Mouse (Mus musculus) embryonic facial prominence, embryonic 15.5 days (tissue): ENCODE data around the gene Ripk3. TPM values are rescaled to one million over a fixed set of nuclear protein-coding genes. Genes with fewer than 3 reads are reported as not detected.
A peak's percentile ranks its signal among the peaks of the same experiment; 100 is the strongest.

Experiments
- ATAC-seq: fragments of 200-750 bp; cut with Nextera tagmentation; 2 replicates; pipeline ENCODE4 v1.8.0; 2017; ENCODE audit warnings: low read depth, moderate TSS enrichment; ENCODE audit not compliant: insufficient number of reproducible peaks, low FRiP score, low TSS enrichment
- H3K27ac ChIP-seq: fragments of 300-500 bp; sonication (generic); replicated peaks from 2 replicates; pipeline ENCODE4 v1.5.1; 2015; ENCODE audit warnings: mild to moderate bottlenecking, inconsistent platforms
- H3K27me3 ChIP-seq: fragments of 300-500 bp; sonication (generic); 2 replicates; pipeline ENCODE4 v1.6.1; 2015; ENCODE audit warnings: inconsistent platforms
- H3K36me3 ChIP-seq: fragments of 300-500 bp; sonication (generic); 2 replicates; pipeline ENCODE4 v1.6.1; 2015; ENCODE audit warnings: mild to moderate bottlenecking, inconsistent platforms
- H3K4me1 ChIP-seq: fragments of 300-500 bp; sonication (generic); 2 replicates; pipeline ENCODE4 v1.6.1; 2015; ENCODE audit warnings: inconsistent platforms
- H3K4me2 ChIP-seq: fragments of 300-500 bp; sonication (generic); replicated peaks from 2 replicates; pipeline ENCODE4 v1.6.1; 2015; ENCODE audit warnings: mild to moderate bottlenecking, inconsistent platforms
- H3K4me3 ChIP-seq: fragments of 300-500 bp; sonication (generic); replicated peaks from 2 replicates; pipeline ENCODE4 v1.5.1; 2015; ENCODE audit warnings: mild to moderate bottlenecking, inconsistent platforms
- H3K9ac ChIP-seq: fragments of 300-500 bp; sonication (generic); 2 replicates; pipeline ENCODE4 v1.6.1; 2015; ENCODE audit warnings: inconsistent platforms
- H3K9me3 ChIP-seq: fragments of 300-500 bp; sonication (generic); replicated peaks from 2 replicates; pipeline ENCODE4 v1.6.1; 2016; ENCODE audit warnings: inconsistent platforms
- WGBS: fragments of 180-500 bp; shearing (Covaris S2); methylation state at CpG from one replicate; pipeline ENCODE4 v1.1.7; 2015; 5-methylcytosine and 5-hydroxymethylcytosine counted together
- polyA plus RNA-seq: library from polyadenylated mRNA; unstranded; fragments of >200 nt; fragmentation: Nextera tagmentation; extraction: Ambion mirVana; gene quantifications from 2 replicates; pipeline ENCODE4 v1.2.1, GENCODE M21; 2015

The Ripk3 gene
- polyA plus RNA-seq, 1 experiment from 2014 or later: 34.5 TPM

GRCm38 (mm10) chr14:55824481-55825215 is 36.0 kb upstream of the Ripk3 start:
- Histone ChIP-seq H3K4me2 (peak overlapping the region; percentile 76), H3K27ac (peak overlapping the region; percentile 100), H3K9me3 (no peaks in the 10 kb centered on the region), H3K36me3 (peaks cover 17% of the 10 kb centered on the region), H3K9ac (peak overlapping the region; percentile 90), H3K4me3 (peak overlapping the region; percentile 77), H3K4me1 (peaks cover 51% of the 10 kb centered on the region), H3K27me3 (no peaks in the 10 kb centered on the region)
- WGBS: under 1% methylated on average over 27 of the region's 32 CpGs
- ATAC-seq: peak; percentile 61

- Histone ChIP-seq H3K27me3 (no peaks in the 10 kb centered on the region), H3K4me1 (peaks cover 45% of the 10 kb centered on the region), H3K9me3 (no peaks in the 10 kb centered on the region), H3K36me3 (peaks cover 10% of the 10 kb centered on the region), H3K4me2 (peak overlapping the region; percentile 76), H3K4me3 (peak overlapping the region; percentile 77), H3K9ac (peak overlapping the region; percentile 44), H3K27ac (peak overlapping the region; percentile 100)
- ATAC-seq: no peak
- WGBS: 4% methylated on average over 10 of the region's 10 CpGs
Observed at GRCm38 (mm10) chr14:55824001-55824480, 35.4 kb upstream of the Ripk3 start.

GRCm38 (mm10) chr14:55822991-55823762 is 34.5 kb upstream of the Ripk3 start, which contains the start of gene Nfatc4:
Gene Nfatc4, plus strand, starts transcription at chr14:55823144.
- Histone ChIP-seq H3K36me3 (peaks cover 2% of the 10 kb centered on the region), H3K4me2 (peak within 1 kb of the TSS; percentile 76), H3K9ac (peak within 1 kb of the TSS; percentile 44), H3K4me1 (peaks cover 36% of the 10 kb centered on the region), H3K4me3 (peak within 1 kb of the TSS; percentile 77), H3K27ac (peak within 1 kb of the TSS; percentile 100), H3K9me3 (no peaks in the 10 kb centered on the region), H3K27me3 (no peaks in the 10 kb centered on the region)
- ATAC-seq: peak; percentile 85
- 0% methylated on average over 45 of the region's 46 CpGs for WGBS

- no peaks in the 10 kb centered on the region for H3K27me3 ChIP-seq
- peak overlapping the region; percentile 76 for H3K4me2 ChIP-seq
- 2% methylated on average over 13 of the region's 13 CpGs for WGBS
- H3K4me1 ChIP-seq: peaks cover 29% of the 10 kb centered on the region
- H3K36me3 ChIP-seq: no peaks in the 10 kb centered on the region
- H3K9ac ChIP-seq: peak overlapping the region; percentile 44; the same call in 1 of the 2 replicates
- peak overlapping the region; percentile 100 for H3K27ac ChIP-seq
- peak overlapping the region; percentile 77 for H3K4me3 ChIP-seq
- no peaks in the 10 kb centered on the region for H3K9me3 ChIP-seq
- ATAC-seq: no peak
Observed at GRCm38 (mm10) chr14:55822435-55822990, 33.8 kb upstream of the Ripk3 start.

GRCm38 (mm10) chr14:55820576-55820975 is 31.9 kb upstream of the Ripk3 start:
- 78% methylated on average over 9 of the region's 9 CpGs for WGBS
- H3K27ac ChIP-seq: no peak overlapping the region
- H3K4me3 ChIP-seq: no peak overlapping the region
- H3K9me3 ChIP-seq: no peaks in the 10 kb centered on the region
- no peak for ATAC-seq
- no peaks in the 10 kb centered on the region for H3K36me3 ChIP-seq
- peaks cover 16% of the 10 kb centered on the region for H3K4me1 ChIP-seq
- H3K27me3 ChIP-seq: no peaks in the 10 kb centered on the region
- H3K9ac ChIP-seq: no peak overlapping the region
- no peak overlapping the region for H3K4me2 ChIP-seq

- WGBS: 77% methylated on average over 7 of the region's 7 CpGs
Observed at GRCm38 (mm10) chr14:55819845-55820405, 31.3 kb upstream of the Ripk3 start.

GRCm38 (mm10) chr14:55815310-55815751 is 26.7 kb upstream of the Ripk3 start:
- H3K4me2 ChIP-seq: peak overlapping the region; percentile 63
- peak overlapping the region; percentile 43 for H3K4me3 ChIP-seq
- no peak overlapping the region for H3K27ac ChIP-seq
- H3K36me3 ChIP-seq: no peaks in the 10 kb centered on the region
- no peaks in the 10 kb centered on the region for H3K9me3 ChIP-seq
- 0 out of 2 replicates have a peak overlapping the region, but pooled peaks have one; percentile 9 for H3K9ac ChIP-seq
- ATAC-seq: no peak
- peaks cover 9% of the 10 kb centered on the region for H3K4me1 ChIP-seq
- 21% methylated on average over 17 of the region's 17 CpGs for WGBS
- H3K27me3 ChIP-seq: no peaks in the 10 kb centered on the region

More at GRCm38 (mm10) chr14:55819845-55820405, 31.3 kb upstream of the Ripk3 start:
- ATAC-seq: no peak
- no peaks in the 10 kb centered on the region for H3K27me3 ChIP-seq
- H3K27ac ChIP-seq: no peak overlapping the region
- H3K4me2 ChIP-seq: no peak overlapping the region
- H3K4me3 ChIP-seq: no peak overlapping the region
- H3K9ac ChIP-seq: no peak overlapping the region
- H3K36me3 ChIP-seq: no peaks in the 10 kb centered on the region
- H3K9me3 ChIP-seq: no peaks in the 10 kb centered on the region
- H3K4me1 ChIP-seq: peaks cover 15% of the 10 kb centered on the region

GRCm38 (mm10) chr14:55814885-55815284 is 26.2 kb upstream of the Ripk3 start:
- ATAC-seq: no peak
- Histone ChIP-seq H3K27ac (no peak overlapping the region), H3K4me2 (peak overlapping the region; percentile 63)

GRCm38 (mm10) chr14:55795380-55796163 is 6.9 kb upstream of the Ripk3 start:
- no peaks in the 10 kb centered on the region for H3K9me3 ChIP-seq
- H3K36me3 ChIP-seq: no peaks in the 10 kb centered on the region
- H3K4me1 ChIP-seq: no peaks in the 10 kb centered on the region
- ATAC-seq: no peak
- H3K4me3 ChIP-seq: no peak overlapping the region
- H3K4me2 ChIP-seq: no peak overlapping the region
- no peaks in the 10 kb centered on the region for H3K27me3 ChIP-seq
- 78% methylated on average over 15 of the region's 15 CpGs for WGBS
- H3K9ac ChIP-seq: no peak overlapping the region
- H3K27ac ChIP-seq: no peak overlapping the region

More at GRCm38 (mm10) chr14:55814885-55815284, 26.2 kb upstream of the Ripk3 start:
- Histone ChIP-seq H3K4me1 (peaks cover 9% of the 10 kb centered on the region), H3K27me3 (no peaks in the 10 kb centered on the region), H3K9me3 (no peaks in the 10 kb centered on the region), H3K9ac (0 out of 2 replicates have a peak overlapping the region, but pooled peaks have one; percentile 9), H3K36me3 (no peaks in the 10 kb centered on the region), H3K4me3 (peak overlapping the region; percentile 43)
- 17% methylated on average over 16 of the region's 16 CpGs for WGBS

- Histone ChIP-seq H3K27ac (no peak overlapping the region), H3K9me3 (no peaks in the 10 kb centered on the region), H3K36me3 (no peaks in the 10 kb centered on the region), H3K4me3 (no peak overlapping the region), H3K27me3 (no peaks in the 10 kb centered on the region), H3K4me2 (no peak overlapping the region), H3K9ac (no peak overlapping the region), H3K4me1 (no peaks in the 10 kb centered on the region)
- 56% methylated on average over 2 of the region's 2 CpGs for WGBS
- ATAC-seq: no peak
Observed at GRCm38 (mm10) chr14:55793946-55794345, 5.3 kb upstream of the Ripk3 start.
